Mouse (Mus musculus) right cerebral cortex, adult 18-20 months (tissue): ENCODE data around the gene Trappc6a.
A peak's percentile ranks its signal among the peaks of the same experiment; 100 is the strongest.

Experiments
- DNase-seq: peaks from one replicate; pipeline ENCODE4 v3.0.0; 2022; ENCODE audit warnings: mixed read lengths

The Trappc6a gene

GRCm38 (mm10) chr7:19508150-19508923 is at the start of gene Trappc6a, which contains the start of gene Bloc1s3:
TSS of gene Trappc6a (plus strand) at chr7:19508395.
TSS of gene Bloc1s3 (minus strand) at chr7:19508367.
- DNase-seq: peak; percentile 95

- peak; percentile 69 for DNase-seq
These were observed 49.5 kb upstream of the Trappc6a start, which contains the start of gene Mark4 for GRCm38 (mm10) chr7:19458591-19459111. TSS of gene Mark4 (minus strand) at chr7:19458821.

GRCm38 (mm10) chr7:19459144-19459870 is 48.9 kb upstream of the Trappc6a start:
- DNase-seq: no peak

DNA sequence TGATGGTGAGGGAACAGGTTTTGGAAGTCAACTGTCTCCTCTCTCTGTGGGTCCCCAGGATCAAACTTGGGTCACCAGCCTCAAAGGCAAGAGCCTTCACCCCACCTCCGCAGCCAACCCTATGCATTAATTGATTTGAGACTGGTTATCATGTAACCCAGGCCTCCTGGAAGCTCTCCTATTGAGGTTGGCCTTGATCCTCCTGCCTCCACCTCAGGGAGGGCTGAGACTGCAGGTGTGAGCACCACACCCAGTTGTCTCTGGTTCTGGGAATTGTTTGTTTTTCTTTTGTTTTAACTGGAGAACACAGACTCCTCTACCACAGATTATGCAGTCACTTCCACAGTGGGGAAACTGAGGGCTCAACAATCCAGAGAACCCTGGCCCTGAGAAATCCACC is 47.7 kb upstream of the Trappc6a start:
- DNase-seq: no peak

DNA sequence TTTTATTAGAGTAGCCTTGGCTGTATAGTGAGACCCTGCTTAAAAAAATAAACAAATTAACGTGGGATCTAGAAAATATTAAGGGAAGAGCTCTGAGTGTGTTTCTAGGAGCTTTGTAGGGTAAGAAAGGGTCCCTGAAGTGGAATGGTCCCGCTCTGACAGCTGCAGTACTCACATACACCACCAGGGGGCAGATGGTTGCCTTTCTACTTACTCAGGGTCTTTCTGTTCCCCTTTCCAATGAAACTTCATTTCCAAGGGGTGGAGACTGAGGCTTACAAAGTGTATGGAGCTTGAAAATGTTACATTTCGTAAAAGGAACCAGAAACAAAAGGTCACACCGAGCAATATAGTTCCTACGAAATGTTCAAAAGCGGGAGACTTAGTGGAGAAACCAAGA is 46.7 kb upstream of the Trappc6a start:
- peak; percentile 59 for DNase-seq

DNA sequence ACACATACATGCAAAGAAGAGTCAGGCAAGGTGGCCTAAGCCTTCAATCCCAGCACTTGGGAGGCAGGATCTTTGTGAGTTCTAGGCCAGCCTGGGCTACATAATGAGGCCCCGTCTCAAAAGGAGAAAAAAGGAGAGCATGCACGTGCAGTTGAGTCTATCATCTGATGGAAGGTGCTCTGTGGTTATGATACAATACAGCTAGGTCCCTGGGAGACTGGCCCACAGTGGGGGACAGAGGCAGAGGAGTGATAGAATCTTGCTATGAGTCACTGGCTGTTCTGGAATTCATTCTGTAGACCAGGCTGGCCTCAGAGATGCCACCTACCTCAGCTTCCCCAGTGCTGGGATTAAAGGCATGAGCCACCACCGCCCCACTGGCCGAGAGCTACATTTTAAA is 45.8 kb upstream of the Trappc6a start:
- no peak for DNase-seq

DNA sequence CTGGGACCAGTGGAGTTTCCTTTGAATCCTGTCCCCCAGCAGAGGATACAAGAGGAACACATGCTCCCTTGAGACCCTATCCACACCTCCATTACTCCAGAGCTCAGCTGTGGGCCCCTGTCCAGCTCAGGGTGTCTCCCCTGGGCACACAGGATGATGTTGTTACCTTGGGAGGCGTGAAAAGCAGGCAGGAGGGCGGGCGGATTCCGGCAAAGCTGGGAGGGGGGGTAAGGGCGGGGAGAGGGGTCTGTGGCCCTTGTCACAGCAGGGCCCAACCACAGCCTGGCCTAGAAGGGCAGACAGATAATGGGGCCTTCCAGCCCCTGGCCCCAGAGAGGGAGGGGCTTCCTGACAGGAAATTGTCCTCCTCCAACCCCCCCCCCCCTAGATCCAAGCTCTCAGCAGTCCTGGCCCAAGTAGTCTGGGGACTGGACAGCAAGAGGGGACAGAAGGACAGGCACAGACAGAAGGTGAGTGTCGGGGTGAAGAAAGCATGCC is 45.3 kb upstream of the Trappc6a start, which contains the start of gene Exoc3l2:
Gene Exoc3l2, plus strand, starts transcription at position 448 of the 498 bp plus-strand sequence.
- no peak for DNase-seq

DNA sequence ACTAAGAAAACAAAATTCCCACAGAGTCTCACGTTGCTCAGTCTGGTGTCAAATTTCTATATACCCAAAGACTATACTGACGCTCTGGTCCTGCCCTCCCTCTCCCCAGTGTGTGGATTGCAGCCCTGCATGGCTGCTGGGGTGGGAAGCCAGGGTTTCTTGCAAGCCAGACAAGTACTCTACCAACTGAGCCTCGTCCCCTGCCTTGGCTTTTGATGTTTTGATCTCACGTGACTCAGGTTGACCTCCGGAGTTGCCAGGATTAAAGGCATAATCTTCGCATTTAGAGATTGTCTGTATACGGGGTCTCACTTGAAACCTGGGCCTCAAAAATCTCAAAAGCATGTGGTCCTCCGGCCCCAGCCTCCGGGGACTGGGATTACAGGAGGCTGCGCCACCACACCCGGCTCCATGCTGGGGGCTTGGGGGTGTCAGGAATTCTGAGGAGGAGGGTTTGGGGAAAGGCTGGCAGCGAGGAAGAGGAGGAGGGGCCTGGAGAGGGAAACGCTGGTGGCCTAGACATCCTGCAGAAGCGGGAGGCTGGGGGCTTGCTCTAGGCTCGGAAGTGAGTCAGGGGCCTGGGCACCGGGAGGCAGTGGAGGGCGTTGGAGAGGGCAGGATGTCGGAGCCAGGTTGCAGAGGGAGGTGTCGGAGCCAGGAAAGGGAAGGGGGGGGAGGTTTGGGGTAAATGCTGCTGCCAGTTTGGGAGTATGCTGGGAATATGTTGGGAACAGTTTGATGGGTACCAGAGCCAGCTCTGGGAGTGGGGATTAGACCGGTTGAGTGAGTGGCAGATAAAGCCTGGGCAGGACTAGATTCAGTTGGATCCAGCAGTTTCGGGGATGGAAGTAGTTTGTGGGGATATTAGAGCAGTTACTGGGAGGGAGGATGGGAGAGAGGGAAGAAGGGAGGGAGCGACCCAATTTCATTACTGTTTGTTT is 43.6 kb upstream of the Trappc6a start:
- no peak for DNase-seq

DNA sequence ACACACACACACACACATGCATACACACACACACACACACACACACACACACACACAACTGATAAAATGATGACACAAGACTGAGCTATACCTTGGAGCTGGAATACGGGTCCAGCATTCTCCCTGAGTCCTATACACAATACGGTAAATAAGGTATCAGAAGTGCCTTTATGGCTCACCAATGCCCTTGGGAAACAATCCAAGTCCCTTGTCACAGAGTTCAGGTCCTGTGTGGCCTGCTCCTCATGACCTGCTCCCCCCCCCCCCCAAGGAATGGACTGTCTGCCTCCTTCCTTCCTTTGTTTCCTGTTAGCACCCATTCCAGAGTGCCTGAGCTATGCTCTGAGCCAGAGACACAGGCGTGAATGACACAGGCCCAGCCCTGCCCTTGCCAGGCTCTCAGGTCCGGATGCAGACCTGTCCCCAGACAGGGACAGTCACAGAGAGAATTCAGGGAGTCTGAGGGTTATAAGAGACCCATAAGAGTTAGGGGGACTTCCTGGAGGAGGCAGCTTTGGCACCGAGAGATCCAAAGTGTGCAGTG is 41.5 kb upstream of the Trappc6a start:
- no peak for DNase-seq

- no peak for DNase-seq
These were observed 40.6 kb upstream of the Trappc6a start for GRCm38 (mm10) chr7:19467638-19468037.

- DNase-seq: no peak
These were observed 39.9 kb upstream of the Trappc6a start for GRCm38 (mm10) chr7:19468279-19468678.

DNA sequence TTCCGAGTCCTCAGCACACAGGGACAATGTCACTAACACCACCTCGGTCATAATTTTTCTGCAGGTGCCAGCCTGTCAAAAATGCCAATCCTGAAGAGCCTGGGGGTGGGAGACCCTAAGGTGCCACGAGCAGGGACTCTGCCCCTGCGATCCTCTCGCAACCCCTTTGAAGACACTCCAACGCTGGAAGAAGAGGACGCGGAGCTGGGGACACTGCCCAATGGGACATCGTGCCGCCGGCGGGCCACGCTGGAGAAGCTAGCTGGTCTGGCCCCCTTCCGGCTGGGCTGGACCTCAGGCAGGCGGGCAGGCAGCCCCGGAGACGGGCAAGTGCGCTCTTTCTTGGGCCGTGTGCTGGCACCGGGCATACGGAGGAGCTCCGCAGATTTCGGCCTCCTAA is 38.8 kb upstream of the Trappc6a start:
- DNase-seq: no peak

- DNase-seq: no peak
These were observed 37.9 kb upstream of the Trappc6a start for GRCm38 (mm10) chr7:19470308-19470707.

GRCm38 (mm10) chr7:19472403-19472802 is 35.8 kb upstream of the Trappc6a start:
- DNase-seq: no peak

DNA sequence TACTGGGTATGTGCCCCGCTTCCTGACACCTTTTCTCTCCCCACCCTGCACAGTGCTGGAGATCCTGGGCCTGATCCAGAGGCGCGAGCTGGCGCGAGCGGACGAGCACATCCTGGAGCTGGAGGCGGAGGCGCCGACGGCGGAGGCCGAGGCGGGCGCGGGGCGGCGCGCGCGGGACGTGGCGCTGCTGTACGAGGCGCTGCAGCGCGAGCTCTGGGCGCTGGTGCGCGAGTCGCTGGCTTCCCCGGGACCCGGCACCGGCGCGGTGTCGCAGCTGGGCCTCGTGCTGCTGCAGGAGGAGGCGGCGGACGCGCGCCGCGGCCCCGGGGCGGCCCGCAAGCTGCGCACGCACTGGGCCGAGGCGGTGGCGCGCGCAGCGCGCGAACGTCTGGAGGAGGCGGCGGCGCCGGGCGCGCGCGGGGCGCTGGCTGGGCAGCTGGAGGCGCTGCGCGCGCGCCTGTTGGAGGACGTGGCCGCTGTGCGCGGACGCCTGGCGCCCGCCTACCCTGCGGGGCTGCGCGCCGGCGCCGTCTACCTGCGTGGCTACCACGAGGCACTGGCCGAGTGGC is 34.2 kb upstream of the Trappc6a start:
- DNase-seq: peak; percentile 86

DNA sequence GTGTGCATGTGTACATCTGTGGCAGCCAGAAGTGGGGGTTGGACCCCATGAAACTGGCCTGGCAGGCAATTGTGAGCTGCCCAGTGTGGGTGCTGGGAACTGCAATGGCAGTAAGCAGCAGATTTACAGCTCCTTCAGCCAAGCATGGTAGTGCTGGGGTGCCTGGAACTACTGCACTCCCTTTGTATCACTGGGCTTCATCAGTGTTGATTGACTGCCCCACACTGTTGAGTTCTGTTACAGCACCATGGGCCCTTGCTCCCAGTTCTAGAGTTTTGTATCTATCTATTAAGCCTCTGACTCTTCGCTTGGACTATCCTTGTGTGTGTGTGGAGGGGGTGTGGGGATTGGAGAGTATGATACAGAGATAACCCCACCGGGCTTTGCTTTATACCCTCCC is 31.1 kb upstream of the Trappc6a start:
- DNase-seq: no peak

- DNase-seq: no peak
These were observed 30.4 kb upstream of the Trappc6a start for GRCm38 (mm10) chr7:19477624-19478384.

- no peak for DNase-seq
These were observed 24.9 kb upstream of the Trappc6a start for GRCm38 (mm10) chr7:19483281-19483680.

GRCm38 (mm10) chr7:19485488-19485887 is 22.7 kb upstream of the Trappc6a start:
- no peak for DNase-seq

- DNase-seq: no peak
These were observed 21.6 kb upstream of the Trappc6a start for GRCm38 (mm10) chr7:19486549-19486948.

DNA sequence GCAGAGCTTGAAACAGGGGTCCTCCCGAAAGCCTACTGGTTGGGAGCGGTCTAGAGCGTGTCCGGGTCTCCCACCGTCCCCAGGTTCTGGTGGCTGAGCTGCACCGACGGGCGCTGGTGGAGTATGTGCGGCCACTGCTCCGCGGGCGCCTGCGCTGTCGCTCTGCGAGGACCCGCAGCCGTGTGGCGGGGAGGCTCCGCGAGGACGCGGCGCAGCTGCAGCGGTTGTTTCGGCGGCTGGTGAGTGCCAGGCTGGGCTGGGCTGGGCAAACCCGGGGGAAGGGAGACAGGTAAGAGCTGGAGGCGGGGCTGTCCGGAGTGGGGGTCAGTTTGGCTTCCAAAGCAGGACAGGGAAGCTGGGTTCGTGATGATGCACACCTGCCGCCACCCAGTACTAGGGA is 18.7 kb upstream of the Trappc6a start:
- no peak for DNase-seq
